Mouse (Mus musculus) thymus, postnatal 0 days (tissue): Measurements from ENCODE around the gene Gpatch3. TPM values are rescaled to one million over a fixed set of nuclear protein-coding genes. Genes with fewer than 3 reads are reported as not detected.

Source experiments
- DNase-seq: peaks from one replicate; pipeline ENCODE4 v3.0.0-alpha.2; 2015; ENCODE audit warnings: low spot score
- polyA plus RNA-seq: library from polyadenylated mRNA; unstranded; fragments of >200 nt; fragmentation: Nextera tagmentation; extraction: Ambion mirVana; gene quantifications from 2 replicates; pipeline ENCODE4 v1.2.1, GENCODE M21; 2015

The Gpatch3 gene
- polyA plus RNA-seq, 1 experiment from 2014 or later = 8.9 TPM

DNA sequence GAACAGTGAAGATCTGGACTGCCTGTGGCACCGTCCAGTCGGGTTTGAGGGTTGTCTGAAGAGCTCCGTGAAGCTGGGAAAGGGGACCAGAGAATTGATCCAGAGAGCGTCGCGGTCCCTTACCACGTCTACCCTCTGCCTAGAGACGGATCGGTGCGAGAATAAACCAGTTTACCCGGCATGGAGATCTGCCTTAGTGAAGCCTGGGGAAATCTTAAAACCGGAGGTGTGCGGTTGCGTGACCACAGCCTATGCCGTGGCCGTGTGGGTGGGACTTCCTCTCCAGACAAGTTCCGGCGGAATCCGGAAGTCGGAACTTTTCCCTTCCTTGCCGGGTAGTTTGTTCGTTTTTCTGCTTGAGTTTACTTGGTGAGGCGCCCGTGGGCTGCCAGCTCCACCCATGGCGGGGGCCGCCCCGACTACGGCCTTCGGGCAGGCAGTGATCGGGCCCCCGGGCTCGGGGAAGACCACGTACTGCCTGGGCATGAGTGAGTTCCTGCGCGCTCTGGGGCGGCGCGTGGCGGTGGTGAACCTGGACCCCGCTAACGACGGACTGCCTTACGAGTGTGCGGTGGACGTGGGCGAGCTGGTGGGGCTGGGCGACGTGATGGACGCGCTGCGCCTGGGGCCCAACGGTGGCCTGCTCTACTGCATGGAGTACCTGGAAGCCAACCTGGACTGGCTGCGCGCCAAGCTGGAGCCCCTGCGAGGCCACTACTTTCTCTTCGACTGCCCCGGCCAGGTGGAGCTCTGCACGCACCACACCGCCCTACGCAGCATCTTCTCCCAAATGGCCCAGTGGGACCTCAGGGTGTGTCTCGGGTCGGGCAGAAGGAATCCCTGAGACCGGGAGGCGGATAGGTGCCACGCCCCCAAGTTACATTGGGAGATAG, 9.8 kb downstream of the Gpatch3 start, which contains the start of gene Gpn2:
TSS of gene Gpn2 (plus strand) at position 304 of the 893 bp plus-strand sequence.
- DNase-seq = peak; percentile 91

DNA sequence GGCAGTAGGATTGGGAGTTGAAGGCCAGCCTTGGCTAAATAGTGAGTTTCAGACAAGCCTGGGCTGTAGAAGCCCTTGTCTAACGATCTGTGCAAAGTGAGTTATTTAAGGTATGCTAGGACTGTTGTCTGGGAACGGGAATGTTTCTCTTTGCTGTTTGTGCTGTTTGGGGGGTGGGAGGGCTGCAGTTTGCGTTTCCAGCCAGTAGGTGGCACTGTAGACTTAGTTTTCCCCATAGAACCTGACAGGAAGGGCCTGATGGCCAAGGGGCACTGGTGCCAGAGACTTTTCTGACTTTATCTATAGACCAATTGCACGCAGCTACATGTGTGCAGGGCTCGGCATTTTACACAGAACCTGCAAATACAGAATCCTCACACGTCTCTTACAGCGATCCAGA, 18.0 kb downstream of the Gpatch3 start:
- DNase-seq = peak; percentile 73

DNA sequence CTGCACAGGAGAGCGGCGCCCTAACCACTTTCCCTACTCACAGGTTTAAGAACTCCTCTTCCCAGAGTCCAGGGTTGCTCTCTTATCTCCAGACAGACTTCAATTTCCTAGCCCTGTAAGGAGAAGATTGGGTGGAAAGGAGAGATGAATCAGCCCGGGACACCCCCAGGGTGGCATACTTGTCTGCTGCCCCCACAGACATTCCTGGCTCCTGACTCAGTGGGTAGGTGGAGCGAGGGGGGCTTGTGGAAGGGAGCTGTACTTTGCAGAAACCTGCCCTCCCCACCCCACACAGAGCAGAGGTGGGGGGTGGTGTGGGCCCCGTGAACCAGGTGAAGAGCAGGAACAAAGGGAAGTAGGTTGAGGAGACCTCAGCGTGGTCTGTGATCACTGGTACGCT, 21.0 kb downstream of the Gpatch3 start:
- DNase-seq = no peak

DNA sequence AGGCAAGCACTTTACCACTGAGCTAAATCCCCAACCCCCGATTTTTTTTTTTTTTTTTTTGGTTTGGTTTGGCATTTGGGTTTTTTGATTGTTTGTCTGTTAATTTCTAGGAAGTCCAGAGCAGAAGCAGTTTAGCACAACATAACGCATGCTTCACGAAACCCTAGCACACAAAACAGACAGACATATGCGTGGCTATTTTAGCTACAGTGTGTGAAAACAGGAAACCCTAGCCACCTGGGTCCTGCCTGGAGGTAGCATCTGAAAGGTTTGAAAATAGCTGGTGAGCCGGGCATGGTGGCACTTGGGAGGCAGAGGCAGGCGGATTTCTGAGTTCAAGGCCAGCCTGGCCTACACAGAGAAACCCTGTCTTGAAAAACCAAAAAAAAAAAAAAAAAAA, 21.5 kb downstream of the Gpatch3 start:
- no peak for DNase-seq

DNA sequence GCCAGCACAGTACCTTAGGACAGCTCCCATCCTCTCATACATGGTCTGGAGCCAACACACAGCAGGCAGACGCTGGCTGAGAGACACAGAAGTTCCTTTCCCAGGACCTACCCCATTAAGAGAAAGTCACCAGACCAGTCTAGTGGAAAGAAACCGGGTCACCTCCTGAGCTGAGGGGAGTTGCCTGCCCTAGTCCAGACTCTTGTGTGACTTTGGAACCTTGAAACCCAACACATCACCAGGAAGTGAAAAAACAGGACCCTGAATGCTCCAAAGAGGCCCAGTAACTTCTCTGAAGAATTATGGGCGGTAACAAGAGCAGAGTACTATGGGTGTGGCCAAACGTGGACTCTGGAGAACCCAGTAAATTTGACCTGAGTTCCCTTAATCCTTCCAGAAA, 24.1 kb downstream of the Gpatch3 start:
- no peak for DNase-seq

DNA sequence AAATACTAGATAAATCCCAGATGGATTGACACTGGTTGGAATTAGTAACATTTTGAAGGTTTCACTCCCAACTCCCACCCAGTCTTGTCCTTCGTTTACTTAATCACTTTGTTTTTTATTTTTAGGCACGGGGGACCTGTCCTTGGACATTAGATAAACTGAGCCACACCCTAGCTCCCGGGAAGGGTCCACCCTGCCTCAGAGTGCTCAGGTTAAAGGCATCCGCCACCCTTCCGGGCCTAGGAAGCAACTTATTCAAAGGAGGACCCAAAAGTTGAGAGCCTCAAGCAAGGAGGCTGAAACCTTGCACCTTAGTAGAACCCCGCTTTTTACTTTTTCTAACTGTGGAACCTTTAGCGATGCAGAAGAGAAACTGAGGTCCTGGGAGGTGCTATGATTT, 24.6 kb downstream of the Gpatch3 start:
- DNase-seq = no peak

DNA sequence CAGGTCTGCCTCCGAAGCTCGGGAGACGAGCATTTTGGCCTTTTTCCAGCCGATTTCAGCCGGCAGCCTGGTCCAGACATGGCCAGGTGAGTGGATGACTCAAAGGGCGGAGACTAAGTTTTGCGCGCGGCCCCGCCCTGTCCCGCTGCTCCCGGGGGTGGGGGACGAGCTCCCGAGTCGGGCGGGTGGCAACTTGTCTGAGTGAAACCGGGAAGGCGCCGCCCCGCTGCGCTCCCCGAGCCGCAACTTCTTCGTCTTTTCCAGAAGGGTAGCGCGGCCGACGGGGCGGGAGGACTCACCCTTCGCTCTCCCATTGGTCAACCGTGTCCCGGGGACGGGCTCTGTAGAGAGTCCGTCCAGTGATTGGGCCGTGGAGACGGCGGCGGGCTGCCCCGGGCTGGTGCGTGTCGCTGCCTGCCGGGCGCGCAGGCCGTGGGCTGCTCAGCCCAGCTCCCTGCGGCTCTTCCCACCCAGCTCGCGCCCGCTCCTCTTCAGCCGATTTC, 25.1 kb downstream of the Gpatch3 start:
- no peak for DNase-seq

DNA sequence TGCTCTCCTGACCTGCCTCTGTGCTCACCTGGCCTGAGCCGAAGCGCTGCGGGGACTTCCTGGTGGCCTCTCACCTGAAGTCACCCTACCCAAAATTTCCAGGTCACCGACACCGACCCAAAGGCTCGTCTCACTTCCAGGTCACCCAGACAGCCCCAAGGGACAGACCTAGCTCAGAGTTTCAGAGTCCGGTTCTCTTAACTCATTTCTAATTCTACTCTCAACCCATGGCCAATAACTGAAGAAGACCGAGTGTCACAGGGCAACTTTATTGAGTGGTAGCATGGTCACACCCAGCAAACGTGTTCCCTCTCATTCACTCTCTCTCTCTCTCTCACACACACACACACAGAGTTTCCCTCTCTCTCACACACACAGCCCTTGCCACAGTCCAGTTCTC, 25.8 kb downstream of the Gpatch3 start:
- DNase-seq = no peak

DNA sequence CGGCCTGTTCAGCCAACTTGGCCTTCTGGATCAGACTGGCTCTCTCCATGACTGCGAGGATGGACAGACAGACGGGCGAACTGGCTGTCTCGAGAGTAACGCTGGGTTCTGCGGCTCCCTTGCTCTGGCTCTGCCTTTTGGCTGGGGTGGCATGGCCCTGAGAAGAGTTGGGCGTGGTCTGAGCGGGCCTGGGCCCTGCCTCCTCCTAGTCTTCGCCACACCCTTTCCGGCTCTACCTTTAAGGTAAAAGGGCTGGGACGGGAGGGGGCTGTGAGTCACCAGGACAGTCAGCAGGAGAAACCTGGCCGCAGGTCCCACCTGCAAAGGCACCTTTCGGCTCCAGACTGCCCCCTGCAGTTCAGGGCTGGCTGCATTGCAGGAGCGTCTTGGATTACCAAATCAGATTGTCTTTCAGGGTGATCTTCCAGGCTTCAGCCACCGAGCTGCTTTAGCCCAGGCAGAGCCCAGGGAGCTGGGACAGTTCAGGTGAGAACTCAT, 27.2 kb downstream of the Gpatch3 start, which contains the start of gene Sfn:
TSS of gene Sfn (minus strand) at position 448 of the 498 bp plus-strand sequence.
- DNase-seq = peak; percentile 52

DNA sequence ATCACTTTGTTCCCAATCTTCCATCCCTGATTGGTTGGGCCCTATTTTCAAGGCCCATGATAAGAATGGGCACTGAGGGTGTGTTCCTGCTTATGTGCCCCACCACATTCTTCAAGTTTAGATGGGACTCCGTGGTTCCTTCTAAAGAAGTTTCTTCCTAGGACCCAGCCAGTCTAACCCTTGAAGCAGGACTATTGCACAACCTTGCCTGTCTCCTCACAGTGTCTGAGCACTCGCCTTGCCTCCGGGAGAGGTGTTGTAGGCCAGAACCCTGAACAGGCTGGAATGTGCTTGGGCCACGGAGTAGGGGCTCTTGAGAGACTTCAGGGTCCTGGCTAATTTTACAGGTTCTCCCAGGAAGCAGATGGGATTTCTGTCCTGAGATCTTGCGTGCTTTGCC, 28.5 kb downstream of the Gpatch3 start:
- no peak for DNase-seq

DNA sequence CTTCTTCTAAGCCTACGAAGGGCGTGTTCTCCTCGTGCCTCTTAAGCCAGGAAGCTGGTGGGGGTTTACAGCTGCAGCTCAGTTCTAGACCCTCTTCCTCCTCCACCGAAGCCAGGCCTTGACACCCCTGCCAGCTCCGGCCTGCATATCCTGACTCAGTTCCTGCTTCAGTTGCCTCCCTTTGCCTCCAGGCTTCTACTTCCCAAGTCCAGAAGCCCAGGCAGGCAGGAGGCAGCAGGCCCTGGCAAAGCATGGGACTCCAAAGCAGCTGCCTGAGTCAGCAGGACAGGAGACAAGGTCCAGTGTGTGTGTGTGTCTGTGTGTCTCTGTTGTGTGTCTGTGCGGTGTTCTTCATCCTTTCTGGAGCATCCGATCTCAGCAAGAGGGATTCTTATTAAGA, 29.6 kb downstream of the Gpatch3 start:
- no peak for DNase-seq

DNA sequence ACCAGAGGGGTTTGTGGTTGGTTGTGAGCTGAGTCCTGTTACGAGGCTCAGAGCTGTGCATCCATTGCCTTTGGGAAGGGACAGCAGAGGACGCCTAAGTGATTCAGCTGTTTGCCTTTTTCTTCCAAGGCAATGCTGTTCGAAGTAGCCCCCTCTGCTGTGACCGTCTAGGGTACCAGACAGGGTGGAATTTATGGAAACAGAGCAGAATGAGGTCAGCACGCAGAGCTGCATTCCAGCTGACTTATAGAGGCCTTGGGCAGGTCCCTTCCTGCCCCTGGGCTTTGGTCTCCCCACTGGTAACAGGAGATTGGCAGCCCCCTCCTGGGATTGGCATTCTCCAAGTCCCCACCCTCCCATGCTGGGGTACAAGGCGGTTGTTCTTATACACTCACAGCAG, 30.3 kb downstream of the Gpatch3 start:
- DNase-seq = no peak

DNA sequence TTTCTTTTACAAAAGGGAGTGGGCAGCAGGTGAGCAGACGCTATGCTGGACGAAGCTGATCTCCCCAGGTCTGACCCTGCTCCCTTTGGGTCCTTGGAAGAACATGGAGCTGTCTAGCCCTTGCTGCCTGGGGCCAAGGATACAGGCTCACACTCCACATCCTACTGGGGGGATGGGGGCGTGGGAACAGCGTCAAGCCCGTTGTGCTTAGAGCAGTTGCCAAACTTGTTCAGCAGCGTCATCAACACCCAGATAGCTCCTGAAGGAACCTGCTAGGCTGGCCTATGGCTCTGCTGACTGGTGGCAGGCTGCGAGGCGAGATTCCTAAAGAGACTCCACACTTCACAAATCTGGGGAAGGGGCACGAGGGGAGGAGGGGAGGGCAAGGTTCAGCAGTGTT, 30.8 kb downstream of the Gpatch3 start:
- no peak for DNase-seq

DNA sequence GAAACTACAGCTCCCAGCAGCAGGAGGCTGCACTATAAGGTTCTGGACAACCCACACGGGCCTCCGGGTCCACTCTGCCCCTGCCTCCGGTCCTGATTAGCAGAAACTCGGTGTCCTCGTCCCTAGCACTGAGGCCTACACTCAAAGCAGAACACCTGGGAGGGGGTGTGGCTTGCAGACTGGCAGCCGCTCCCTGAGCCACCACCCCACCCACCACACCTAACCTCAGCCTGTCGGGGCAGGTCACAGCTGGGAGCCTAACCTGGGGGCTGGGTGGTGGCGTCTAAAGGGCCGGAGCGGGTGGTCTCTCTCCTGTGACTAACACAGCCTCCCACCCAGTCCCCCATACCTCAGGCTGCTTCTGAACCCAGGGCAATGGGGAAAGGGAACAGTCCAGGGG, 32.7 kb downstream of the Gpatch3 start:
- DNase-seq = no peak

DNA sequence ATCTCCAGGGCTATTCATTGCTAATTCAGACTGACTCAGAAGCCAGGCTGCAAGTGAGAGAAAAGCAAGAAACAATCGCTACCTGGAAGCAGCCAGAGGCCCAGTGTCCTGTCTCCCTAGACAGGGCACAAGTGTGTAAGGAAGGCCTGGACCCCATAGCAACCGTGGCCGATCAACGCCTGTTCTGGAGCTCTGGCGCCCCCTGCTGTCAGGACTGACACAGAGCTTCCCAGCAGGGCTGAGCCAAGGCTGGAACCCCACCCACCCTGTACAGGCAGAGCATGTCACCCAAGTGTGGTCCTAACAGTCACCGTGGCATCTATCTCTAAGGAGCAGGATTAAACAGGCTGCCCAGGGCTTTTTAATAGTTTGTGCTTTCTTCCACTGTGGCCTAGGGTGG, 35.2 kb downstream of the Gpatch3 start:
- peak; percentile 80 for DNase-seq

DNA sequence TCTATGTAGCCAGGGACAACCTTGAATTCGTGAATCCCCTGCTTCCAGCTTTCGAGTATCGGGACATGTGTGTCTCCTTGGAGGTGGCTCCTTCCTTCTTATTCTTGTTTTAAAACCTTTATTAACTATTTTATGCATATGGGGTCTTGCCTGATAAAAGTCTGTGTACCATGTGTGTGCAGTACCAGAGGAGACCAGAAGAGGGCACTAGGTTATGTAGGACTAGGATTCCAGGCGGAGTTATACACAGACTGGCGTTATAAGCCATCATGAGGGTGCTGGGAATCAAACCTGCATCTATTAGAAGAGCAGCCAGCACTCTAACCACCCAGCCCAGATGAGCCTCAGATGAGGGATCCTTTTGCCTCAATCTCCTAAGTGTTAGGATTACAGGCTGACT, 37.3 kb downstream of the Gpatch3 start:
- DNase-seq = no peak

DNA sequence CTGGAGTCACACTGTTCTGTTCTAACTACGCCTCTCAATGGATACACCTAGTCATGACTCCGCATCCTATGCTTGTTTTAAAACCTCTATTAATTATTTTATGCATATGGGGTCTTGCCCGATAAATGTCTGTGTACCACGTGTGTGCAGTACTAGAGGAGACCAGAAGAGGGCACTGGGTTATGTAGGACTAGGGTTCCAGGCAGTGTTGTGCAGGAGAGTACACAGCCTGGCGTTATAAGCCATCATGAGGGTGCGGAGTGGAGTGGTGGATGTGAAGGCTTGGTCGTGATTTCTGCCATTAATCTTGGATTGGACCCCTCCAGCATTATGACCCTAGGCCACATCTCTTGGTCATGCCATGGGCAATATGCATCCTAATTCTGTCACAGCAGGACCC, 37.9 kb downstream of the Gpatch3 start:
- DNase-seq = no peak

DNA sequence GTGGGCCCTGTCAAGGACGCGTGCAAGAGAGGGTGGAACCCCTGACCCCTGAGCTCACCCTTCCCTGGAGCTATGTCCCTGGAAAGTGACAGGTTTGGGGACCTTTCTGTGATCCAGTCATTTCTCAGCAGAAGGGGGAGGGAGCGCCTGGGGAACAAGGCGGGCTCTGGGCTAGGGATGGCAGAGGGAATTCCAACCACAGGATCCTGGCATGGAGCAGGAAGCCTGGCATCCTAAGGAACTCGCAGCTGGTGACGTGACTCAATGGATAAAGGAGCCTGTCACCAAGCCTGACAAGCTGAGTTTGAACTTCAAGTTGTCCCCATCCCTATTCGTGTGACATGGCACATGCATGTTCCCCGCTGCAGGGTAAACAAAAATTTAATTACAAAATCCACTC, 38.5 kb downstream of the Gpatch3 start:
- DNase-seq = no peak

DNA sequence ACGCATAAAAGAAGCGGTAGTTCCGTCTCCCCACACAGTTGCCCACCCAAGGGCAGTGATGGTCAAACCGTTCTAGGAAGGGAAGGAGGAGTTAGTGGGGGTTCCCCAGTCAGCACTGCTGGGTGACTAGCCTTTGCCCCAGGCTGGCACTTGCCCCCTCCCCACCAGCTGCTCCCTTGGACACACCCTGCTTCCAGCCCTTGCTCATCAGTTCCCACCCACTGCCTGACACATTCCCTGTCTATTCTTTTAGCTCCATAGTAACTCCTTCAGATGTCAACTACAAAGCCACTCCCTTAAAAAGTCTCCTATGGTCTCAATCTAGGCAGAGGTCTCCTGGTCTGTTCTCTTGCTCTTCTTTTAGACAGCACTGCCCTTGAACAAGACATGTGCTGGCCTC, 39.3 kb downstream of the Gpatch3 start:
- no peak for DNase-seq

DNA sequence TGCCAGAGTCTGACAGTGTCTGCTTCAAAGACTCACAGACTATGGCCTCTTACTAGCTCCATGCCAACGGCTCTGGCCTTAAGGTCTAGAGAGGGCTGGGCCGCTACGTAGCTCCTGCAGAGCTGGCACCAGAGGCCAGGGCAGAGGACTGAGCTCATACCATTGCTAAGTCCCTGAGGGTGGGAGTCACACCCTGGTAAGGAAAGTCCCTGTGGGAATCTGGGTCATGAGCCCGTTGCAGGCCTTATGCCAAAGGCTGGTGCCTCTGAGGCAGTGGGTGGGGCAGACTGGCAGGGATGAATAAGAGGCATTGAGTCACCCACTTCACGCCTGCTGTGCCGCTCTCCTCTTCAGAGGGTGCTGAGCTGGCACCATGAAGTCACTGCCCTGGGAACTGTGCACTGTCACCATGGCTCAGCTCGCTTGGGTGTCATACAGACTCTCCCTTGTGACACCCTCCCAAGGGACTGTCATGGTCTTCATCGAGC, 39.8 kb downstream of the Gpatch3 start:
- no peak for DNase-seq

DNA sequence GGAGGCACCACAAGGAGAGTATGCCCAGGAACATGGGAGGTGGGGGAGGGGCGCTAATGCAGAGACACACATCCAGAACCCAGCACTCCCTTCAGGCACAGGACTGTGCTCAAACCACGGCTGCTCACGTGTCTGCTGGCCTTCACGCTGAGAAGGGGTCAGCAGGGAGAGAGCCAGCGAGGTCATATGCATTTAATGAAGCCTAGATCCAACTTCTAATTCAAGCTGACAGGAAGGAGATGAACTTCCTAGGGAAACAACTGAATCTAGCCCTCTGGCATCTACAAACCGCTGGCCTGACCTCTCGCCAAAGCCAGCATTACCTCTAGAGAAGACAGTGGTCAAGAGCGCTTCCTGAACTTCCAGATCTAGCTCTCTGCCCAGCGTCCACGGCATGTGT, 40.9 kb downstream of the Gpatch3 start:
- no peak for DNase-seq

DNA sequence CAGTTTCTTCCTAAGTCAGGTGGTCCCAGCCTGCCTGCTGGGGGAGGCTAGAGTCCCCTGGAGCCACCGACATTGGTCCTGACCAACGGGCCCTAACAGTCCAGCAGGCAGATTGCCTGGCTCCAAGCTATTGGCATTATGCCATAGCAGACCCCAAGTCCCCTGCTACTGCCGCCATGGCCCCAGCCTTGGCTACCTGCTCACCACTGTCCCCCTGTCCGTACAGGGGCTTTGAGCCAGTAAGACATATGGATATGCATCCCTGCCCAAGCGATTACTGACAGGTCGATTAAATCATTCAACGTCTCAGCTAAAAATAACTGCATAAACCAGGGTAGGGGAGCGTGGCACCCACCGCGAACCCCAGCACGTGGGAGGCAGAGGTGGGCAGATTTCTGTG, 43.4 kb downstream of the Gpatch3 start:
- no peak for DNase-seq
